In genomic region chr17:5208362-5208761, GRCm38 (mm10) we compare ENCODE assay signal across 12 mouse cellular contexts.
DNase-seq lines count a peak whose midpoint lies in the region; ATAC-seq and TF ChIP-seq lines count a peak whose summit lies in the region.
"Had no signal": no experiment of that assay in that cellular context is flagged by ENCODE, and none has a peak within 500 bp of the region (broad histone marks: within the 10 kb centered on the region; RNA-seq: fewer than 3 reads in every experiment).

No protein-coding gene starts in this region.

- TF ChIP-seq POLR2A in lung, adult 2 months (IDR thresholded peaks at IDR 0.05; ENCODE audit: borderline replicate concordance, extremely low read depth, low read depth, low read length), result no peak

- H3K27ac ChIP-seq in hindbrain, embryonic 13.5 days, result no peak overlapping the region
- H3K27ac ChIP-seq: hindbrain, embryonic 14.5 days; stomach, embryonic 15.5 days had no signal

- WGBS in hindbrain, embryonic 13.5 days, result 35% methylated on average over 3 of the region's 3 CpGs
- WGBS in lung, adult 2 months, result 42% methylated on average over 3 of the region's 3 CpGs

- H3K27me3 ChIP-seq in hindbrain, embryonic 13.5 days, result no peaks in the 10 kb centered on the region
- H3K27me3 ChIP-seq: stomach, embryonic 15.5 days had no signal

- peaks cover 68% of the 10 kb centered on the region for H3K4me1 ChIP-seq in hindbrain, embryonic 13.5 days (replicated peaks)
- H3K4me1 ChIP-seq in lung, adult 2 months (ENCODE audit: control insufficient read depth, insufficient read depth, low read length), result peaks cover 16% of the 10 kb centered on the region

- no peak overlapping the region for H3K4me3 ChIP-seq in hindbrain, embryonic 13.5 days
- no peak overlapping the region for H3K4me3 ChIP-seq in lung, adult 2 months (replicated peaks; ENCODE audit: extremely low read depth, low read depth, low read length)
- H3K4me3 ChIP-seq: stomach, embryonic 15.5 days had no signal

- H3K36me3 ChIP-seq in hindbrain, embryonic 13.5 days, result no peaks in the 10 kb centered on the region
- H3K36me3 ChIP-seq: stomach, embryonic 15.5 days had no signal

- intact Hi-C loops in heart, postnatal 25 days (cut with DNase I), result loop anchor here (5.0 to 10.0 kb wide), 2 partner anchors 39 to 434 kb away; no protein-coding TSS in a partner anchor

- ATAC-seq in common myeloid progenitor, adult 5-6 weeks (replicated peaks; ENCODE audit: low read depth, poor library complexity, severe bottlenecking), result peak; percentile 30; the same call in 1 of the 2 replicates
- no peak for ATAC-seq in hindbrain, embryonic 13.5 days (ENCODE audit: low FRiP score)

- no peak overlapping the region for H3K4me2 ChIP-seq in hindbrain, embryonic 13.5 days
- H3K4me2 ChIP-seq: hindbrain, embryonic 14.5 days; stomach, embryonic 15.5 days had no signal

- no peak for TF ChIP-seq CTCF in lung, adult 2 months (IDR thresholded peaks at IDR 0.05; ENCODE audit: insufficient read depth, low read length)

- peak; percentile 81 for DNase-seq in heart, adult 11 months
- DNase-seq in heart, postnatal 25 days (ENCODE audit: low spot score), result no peak
- peak; percentile 31 for DNase-seq in thymus, postnatal 25 days
- no peak for DNase-seq in thymus, adult 18-20 months
- DNase-seq in urinary bladder, postnatal 4 days (ENCODE audit: low spot score in 2 of 2), result no peak
- DNase-seq in lung, adult 2 months, result no peak
- DNase-seq: cerebellum, adult 8-10 months; lung, postnatal 10 days had no signal

- H3K9me3 ChIP-seq in hindbrain, embryonic 13.5 days, result no peaks in the 10 kb centered on the region
- H3K9me3 ChIP-seq: stomach, embryonic 15.5 days had no signal

- no peak overlapping the region for H3K9ac ChIP-seq in hindbrain, embryonic 13.5 days
- H3K9ac ChIP-seq: hindbrain, embryonic 14.5 days; stomach, embryonic 15.5 days had no signal

Comparison
In these comparisons a context has a peak if more than half of its experiments do, and no peak if none do; other contexts are left out.
1. DNase-seq: peak in heart, adult 11 months (single experiment) and thymus, postnatal 25 days (single experiment); none in heart, postnatal 25 days (single experiment), thymus, adult 18-20 months (0 of 2), urinary bladder, postnatal 4 days (0 of 2) and lung, adult 2 months (single experiment).